Mouse (Mus musculus): ENCODE results near the gene Ginm1.
"Not testable (repeated sequence)": the region's sequence is repeated elsewhere in the genome, so short reads cannot be mapped to it uniquely, and the experiment has no call there.

The Ginm1 gene

DNA sequence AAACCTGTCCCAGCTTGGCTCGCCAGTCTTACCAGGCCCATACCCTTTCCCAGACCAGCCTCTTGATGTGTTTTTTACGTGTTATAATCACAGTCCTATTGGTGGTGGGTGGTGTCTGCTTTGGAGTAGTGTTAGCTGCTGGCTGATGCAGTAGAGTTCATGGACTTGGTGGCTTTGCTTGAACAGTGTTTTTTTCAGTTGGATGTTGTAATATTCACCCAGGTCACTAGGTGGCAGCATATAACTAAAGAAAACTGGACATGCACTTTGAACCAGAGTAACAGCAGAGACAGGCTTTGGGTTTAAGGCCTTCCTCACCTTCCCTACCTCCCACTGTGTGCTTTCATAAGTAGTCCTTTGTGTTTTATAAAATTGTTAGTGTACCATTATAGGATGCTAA lies 17.3 kb upstream of the Ginm1 start:
- ATAC-seq (ENCODE audit: low TSS enrichment), result peak; percentile 85

DNA sequence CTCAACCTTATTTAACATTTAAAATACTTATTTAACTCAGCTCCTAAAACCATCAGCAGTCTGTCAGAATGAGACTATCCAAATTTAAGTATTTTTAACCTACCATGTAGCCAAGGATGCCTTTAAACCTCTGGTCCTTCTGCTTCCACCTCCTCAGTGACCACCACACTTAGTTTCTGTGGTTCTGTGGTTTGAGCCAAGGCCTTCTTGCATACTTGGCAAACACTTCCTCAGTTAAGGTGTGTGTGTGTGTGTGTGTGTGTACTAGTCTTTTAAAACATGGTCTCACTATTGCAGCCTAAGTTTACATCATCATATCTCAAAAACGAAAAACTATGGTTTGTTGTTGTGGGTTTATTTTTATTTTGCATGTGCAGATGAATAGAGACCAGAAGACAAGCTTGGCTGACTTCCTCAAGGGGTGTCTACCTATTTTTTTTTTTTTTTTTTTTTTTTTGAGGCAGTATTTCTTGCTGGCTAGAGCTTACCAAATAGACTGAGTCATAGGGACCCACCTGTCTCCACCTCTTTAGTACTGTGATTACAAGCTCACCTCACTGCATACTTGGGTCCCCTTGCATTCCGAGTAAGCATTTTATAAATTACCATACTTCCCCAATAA lies 10.0 kb upstream of the Ginm1 start:
- no peak for ATAC-seq (ENCODE audit: low TSS enrichment)

DNA sequence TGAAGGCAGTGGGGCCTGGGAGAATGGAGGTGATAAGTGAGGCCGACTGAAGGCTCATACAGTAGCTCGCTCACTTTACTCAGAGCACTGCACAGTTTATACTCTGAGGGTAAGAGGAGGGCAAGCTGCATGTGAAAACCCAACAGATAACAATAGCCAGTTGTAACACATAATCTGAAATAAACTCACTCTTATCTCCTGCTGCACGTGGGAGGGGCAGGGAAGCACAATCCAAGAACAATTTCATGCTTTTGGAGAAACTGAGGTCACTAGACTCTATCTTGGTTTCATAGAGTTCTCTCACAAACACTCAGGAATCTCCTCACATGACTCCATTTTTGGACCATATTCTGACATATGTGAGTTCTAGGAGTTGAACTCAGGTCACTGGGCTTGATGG lies 8.6 kb upstream of the Ginm1 start:
- no peak for ATAC-seq (ENCODE audit: low TSS enrichment)

DNA sequence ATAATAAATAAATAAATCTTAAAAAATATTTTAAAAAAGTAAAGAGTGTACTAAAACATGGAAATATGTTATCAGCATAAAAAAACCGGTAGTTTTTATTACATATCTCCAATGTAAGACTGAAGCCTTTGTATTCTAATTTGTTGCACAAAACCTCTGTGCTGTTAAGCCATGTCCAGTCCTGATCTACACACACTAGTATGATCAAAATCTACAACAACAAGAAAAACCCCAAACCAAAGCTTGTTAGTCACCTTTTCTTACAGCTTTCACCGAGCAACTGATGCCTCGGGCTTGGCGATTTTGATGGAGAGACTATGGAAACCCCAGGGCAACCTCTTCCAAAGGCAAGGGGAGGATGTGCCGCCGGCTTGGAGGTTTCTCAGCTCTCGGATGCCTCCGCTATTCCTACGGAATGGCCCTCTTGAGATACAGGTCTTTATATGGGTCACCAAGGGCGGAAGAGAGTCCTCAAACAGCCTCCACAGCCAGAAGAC lies 322 bp downstream of the Ginm1 start:
- ATAC-seq (ENCODE audit: low TSS enrichment), result peak; percentile 66

GRCm38 (mm10) chr10:7787319-7787718 lies 5.3 kb downstream of the Ginm1 start:
- ATAC-seq (ENCODE audit: low TSS enrichment), result no peak

GRCm38 (mm10) chr10:7781214-7781613 lies 11.4 kb downstream of the Ginm1 start:
- ATAC-seq (ENCODE audit: low TSS enrichment), result 0 out of 2 replicates have a peak, but pooled peaks have one; percentile 2

- peak; percentile 90 for ATAC-seq (ENCODE audit: low TSS enrichment)
Observed at GRCm38 (mm10) chr10:7780238-7781176, 12.1 kb downstream of the Ginm1 start.

DNA sequence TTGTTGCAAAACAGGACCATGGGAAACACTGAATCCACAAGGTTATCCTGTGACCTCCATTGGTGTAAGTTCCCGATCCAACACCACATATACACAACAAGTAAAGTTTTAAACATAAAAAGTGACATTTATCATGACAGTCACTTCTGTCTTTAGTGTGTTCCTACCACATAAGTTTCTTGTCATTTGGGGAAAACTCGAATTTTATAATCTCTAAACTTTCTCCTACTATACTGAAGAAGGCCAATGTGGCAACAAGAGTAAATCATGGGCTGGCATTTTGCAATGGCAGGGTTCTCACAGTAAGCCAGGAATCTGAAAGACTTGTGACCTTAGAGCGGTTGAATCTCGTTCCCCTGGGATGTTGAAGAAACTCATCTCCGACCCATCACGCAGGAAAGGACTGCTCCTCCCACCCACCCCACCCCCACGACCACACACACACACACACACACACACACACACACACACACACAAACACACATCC lies 12.8 kb downstream of the Ginm1 start:
- no peak for ATAC-seq (ENCODE audit: low TSS enrichment)

GRCm38 (mm10) chr10:7778361-7778760 lies 14.3 kb downstream of the Ginm1 start:
- ATAC-seq (ENCODE audit: low TSS enrichment), result no peak

GRCm38 (mm10) chr10:7775421-7775820 lies 17.2 kb downstream of the Ginm1 start:
- ATAC-seq (ENCODE audit: low TSS enrichment), result no peak

GRCm38 (mm10) chr10:7772769-7773168 lies 19.9 kb downstream of the Ginm1 start:
- ATAC-seq (ENCODE audit: low TSS enrichment), result no peak

- ATAC-seq (ENCODE audit: low TSS enrichment), result no peak
Observed at GRCm38 (mm10) chr10:7772346-7772745, 20.3 kb downstream of the Ginm1 start.

DNA sequence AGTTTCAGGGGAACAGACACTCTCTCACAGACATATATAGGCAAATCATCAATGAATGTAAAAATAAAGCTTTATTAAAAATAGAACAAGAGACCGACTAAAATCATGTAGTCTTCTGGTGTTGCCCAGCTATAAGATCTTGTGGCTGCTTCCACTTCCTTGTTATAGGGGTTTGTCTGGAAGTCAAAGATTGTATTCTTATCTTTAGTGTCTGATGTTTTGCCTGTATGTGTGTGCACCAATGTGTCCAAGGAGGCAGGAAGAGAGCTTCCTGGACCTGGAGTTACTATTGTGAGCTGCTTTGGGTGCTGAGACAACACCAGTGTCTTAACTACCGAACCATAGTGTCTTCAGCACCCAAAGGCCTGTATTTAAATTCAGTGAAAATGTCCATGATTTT lies 35.1 kb downstream of the Ginm1 start:
- no peak for ATAC-seq (ENCODE audit: low TSS enrichment)

DNA sequence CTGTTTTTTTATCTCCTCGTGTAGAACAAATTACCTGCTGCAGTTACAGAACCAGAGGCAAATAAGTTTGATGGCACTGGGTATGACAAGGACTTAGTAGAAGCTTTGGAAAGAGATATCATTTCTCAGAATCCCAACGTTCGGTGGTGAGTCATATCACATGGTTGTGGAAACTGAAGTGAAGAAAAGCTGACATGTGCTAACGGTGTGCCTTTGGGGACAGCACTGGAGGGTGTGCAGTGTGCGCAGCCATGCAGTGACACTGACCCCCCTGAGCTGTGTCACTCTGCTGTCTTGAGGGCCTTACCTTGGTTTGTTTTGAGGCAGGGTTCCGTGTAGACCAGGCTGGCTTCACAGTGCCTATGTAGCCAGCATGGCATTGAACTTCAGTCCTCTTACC lies 43.9 kb downstream of the Ginm1 start:
- ATAC-seq (ENCODE audit: low TSS enrichment), result no peak

- not testable (repeated sequence) for ATAC-seq (ENCODE audit: low TSS enrichment)
Observed at GRCm38 (mm10) chr10:7745528-7745927, 47.1 kb downstream of the Ginm1 start.

DNA sequence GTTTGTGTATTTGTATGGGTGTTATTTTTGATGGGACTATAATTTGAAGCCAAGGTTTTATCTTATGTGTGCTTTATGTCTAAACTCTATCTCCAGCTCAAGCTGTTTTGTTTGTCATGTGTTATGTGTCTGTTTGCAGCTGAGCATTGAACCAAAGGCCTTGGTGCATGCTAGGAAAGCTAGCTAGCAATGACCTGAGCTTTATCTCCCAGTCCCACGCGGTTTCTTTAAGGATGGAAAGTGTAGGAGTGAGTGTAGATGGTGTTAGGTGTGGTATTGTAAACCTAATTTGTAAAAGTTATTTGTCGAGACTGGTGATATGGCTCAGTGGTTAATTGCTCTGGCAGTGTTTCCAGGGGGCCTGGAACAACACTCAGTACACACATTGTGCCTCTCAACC lies 54.7 kb downstream of the Ginm1 start:
- ATAC-seq (ENCODE audit: low TSS enrichment), result no peak

DNA sequence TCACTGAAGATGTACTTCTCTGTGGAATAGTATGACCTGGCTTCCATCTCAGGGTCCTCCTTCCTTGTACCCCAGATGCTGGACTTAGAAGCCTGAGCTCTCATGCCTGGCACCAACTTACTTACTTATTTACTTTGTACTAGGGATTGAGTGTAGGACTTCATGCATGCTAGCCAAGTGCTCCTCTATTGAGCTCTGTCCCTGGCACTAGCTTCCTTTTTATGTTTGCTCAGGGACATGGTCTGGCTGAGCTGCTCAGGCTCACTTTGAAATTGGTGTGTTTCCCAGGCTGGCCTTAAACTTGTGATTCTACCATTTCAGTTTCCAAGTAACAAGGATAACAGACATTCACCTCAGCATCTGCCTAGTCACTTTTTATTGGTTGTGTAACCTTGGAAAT lies 55.5 kb downstream of the Ginm1 start:
- no peak for ATAC-seq (ENCODE audit: low TSS enrichment)

DNA sequence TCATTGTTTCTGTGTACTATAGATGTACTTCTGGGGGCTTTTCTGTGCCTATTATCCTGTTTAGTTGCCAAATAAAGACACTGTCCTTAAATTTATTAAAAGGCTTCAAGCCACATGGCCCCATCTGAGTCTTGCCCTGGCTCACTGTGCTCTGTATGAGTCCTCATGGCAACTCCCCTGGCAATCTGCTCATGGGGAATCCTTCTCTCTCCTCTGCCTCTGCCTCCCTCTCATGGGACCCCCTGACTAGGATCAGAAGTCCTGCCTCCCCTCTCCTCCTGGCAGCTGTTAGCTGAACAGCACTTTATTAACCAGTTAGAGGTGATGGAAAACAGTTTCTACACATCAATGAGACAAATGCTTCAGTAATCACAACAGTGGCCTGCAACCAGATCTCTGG lies 61.0 kb downstream of the Ginm1 start:
- ATAC-seq (ENCODE audit: low TSS enrichment), result no peak

- no peak for ATAC-seq (ENCODE audit: low TSS enrichment)
Observed at GRCm38 (mm10) chr10:7727011-7727410, 65.6 kb downstream of the Ginm1 start.

DNA sequence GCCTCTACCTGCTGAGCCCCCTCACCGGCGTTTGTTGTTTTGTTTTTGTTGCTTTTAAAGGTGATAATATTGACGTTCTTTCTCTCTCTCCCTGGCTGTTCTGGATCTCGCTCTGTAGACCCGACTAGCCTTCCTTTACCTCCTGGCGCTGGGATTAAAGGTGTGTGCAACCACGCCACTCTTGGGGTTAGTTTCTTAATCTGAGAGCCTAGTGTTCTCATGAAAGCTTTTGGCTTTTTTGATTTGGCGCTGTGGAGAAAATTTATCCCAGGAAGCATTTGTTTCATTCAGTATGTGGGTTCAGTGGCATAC lies 66.2 kb downstream of the Ginm1 start:
- ATAC-seq (ENCODE audit: low TSS enrichment), result no peak

DNA sequence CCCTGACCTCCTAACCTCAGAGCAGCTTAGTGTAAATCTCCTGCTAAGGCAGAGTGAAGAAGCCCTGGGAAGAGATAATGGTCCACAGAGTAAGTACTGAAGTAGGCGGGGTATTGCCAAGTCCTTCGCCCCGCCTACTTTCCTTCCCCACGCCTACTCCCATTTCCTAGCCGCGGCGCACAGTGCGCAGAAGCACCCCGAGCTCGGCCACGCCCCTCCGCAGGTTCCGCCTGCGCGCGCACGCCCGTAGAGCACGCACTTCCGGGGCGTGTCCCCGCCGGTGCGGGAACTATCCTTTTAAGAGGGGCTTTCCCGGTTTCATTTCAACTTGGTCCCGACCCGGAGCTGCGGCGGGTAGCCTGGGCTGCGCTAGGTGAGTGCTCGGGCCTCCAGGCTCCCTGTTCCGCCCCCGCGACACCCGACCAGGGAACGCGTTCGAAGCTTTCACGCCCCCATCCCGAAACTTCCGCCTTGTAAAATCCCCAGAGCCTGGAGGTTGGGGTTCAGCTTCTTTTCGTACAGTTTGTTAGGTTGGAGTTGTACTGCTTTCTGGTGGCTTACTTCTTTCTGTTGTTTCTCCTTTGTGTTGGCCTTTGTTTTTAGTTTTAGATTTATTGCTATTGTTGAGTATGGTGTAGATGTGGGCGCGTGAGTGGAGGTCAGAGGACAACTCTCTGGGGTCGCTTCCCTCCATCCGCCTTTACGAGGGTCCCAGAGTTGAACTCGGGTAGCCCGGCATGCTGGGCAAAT lies 66.7 kb downstream of the Ginm1 start, which contains the start of gene Katna1:
Katna1 (plus strand) TSS at position 250 of the 750 bp plus-strand sequence.
- peak; percentile 98 for ATAC-seq (ENCODE audit: low TSS enrichment)

All from frontal cortex, adult (tissue).